Mouse (Mus musculus) CH12.LX (cell line): ENCODE measurements around the gene Ptprcap.

ENCODE experiments used
- CTCF ChIP-seq, 2 experiments: IDR thresholded peaks in 1 of 2; conservative IDR thresholded peaks in 1 of 2; 2 replicates each; pipeline ENCODE4 v1.5.1; 2011 to 2012; ENCODE audit warnings: low read depth in 2 of 2, low read length in 2 of 2, improper control_type of control experiment in 1 of 2, inconsistent platforms in 1 of 2, mild to moderate bottlenecking in 1 of 2, moderate library complexity in 1 of 2
- E2F4 ChIP-seq: IDR thresholded peaks from 2 replicates; pipeline ENCODE4 v1.6.1; 2011; ENCODE audit warnings: low read depth, low read length, improper control_type of control experiment; ENCODE audit not compliant: insufficient replicate concordance
- EP300 ChIP-seq: IDR thresholded peaks from 2 replicates; pipeline ENCODE4 v1.6.1; 2011; ENCODE audit warnings: low read length, improper control_type of control experiment
- ETS1 ChIP-seq: conservative IDR thresholded peaks from 2 replicates; pipeline ENCODE4 v1.6.1; 2012; ENCODE audit warnings: low read depth, mild to moderate bottlenecking, inconsistent platforms, low read length, improper control_type of control experiment, moderate library complexity
- MAFK ChIP-seq: IDR thresholded peaks from 2 replicates; pipeline ENCODE4 v1.6.1; 2011; ENCODE audit warnings: low read length, improper control_type of control experiment; ENCODE audit not compliant: insufficient replicate concordance
- MAX ChIP-seq: IDR thresholded peaks from 2 replicates; pipeline ENCODE4 v1.6.1; 2011; ENCODE audit warnings: low read length, improper control_type of control experiment
- POLR2A ChIP-seq: IDR thresholded peaks from 2 replicates; pipeline ENCODE4 v1.6.1; 2011; ENCODE audit warnings: low read depth, mild to moderate bottlenecking, improper control_type of control experiment, low read length
- POLR2AphosphoS2 ChIP-seq: IDR thresholded peaks from 2 replicates; pipeline ENCODE4 v1.6.1; 2011; ENCODE audit warnings: low read depth, low read length, improper control_type of control experiment
- SIN3A ChIP-seq: IDR thresholded peaks from 2 replicates; pipeline ENCODE4 v1.6.1; 2012; ENCODE audit warnings: low read length, improper control_type of control experiment, inconsistent platforms
- TCF12 ChIP-seq: IDR thresholded peaks from 2 replicates; pipeline ENCODE4 v1.6.1; 2014; ENCODE audit warnings: low read depth, mild to moderate bottlenecking, inconsistent platforms, low read length, improper control_type of control experiment
- USF1 ChIP-seq: IDR thresholded peaks from 2 replicates; pipeline ENCODE4 v1.6.1; 2014; ENCODE audit warnings: low read depth, mild to moderate bottlenecking, inconsistent platforms, low read length, improper control_type of control experiment

DNA sequence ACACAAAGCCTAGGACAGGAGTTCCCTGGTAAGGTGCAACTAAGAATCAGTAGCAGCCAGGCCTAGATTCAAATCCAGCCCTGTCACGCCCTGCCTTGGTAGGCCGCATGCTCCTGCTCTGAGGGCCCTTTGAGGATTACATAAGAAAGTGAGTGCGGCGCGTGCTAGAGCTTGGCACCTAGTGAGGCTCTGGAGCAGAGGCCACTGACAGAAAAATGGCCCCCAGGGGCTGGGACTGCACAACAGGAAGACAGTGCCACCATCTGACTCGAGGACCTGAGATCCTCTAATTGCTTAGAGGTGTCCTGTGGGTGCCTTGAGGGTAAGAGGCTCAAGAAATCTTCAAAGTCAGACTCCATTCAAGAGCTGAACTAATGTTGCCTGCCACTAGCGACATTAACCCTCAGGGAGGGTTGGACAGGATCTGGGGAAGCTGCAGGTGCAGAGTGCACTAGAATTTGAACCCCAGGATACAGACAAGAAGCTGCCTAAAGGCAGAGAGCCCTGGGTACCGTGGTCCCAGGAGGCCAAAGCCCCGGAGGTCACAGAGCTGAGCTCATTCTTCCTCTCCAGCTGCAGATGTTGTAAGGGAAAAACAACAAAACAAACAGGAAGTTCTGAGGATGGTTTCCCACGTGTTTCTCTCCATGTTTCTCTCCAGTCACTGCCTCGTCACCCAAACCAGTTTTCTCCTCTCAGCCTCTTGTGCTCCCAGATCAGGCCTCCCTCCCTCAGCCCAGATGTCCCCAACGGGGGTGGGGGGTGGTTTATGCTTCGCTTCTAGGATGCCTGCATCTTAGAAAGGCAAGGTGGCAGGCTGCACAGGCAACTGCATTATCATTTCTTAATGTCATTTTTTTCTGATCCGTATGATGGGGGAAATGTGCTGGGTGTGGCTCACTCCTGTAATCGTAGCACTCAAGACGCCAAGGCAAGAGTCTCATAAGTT lies 8.6 kb upstream of the Ptprcap start:
- TF ChIP-seq CTCF (conservative IDR thresholded peaks at IDR 0.05 in 1 of 2, IDR thresholded peaks at IDR 0.05 in 1 of 2; ENCODE audit: low read depth in 2 of 2, low read length in 2 of 2) (peak in 1 of 2 experiments; percentile 8; a peak in 1 of 4 replicates), POLR2A (0 out of 2 replicates have a peak, but pooled peaks have one; percentile 29), USF1 (no peak), POLR2AphosphoS2 (no peak), TCF12 (peak; percentile 73), EP300 (peak; percentile 69), E2F4 (no peak), SIN3A (no peak; the same call in 1 of the 2 replicates), ETS1 (peak; percentile 81), MAFK (no peak), MAX (peak; percentile 81)
